ENCODE assay signal across 23 mouse cellular contexts in genomic region chr3:67351406-67352127, GRCm38 (mm10). TPM values are rescaled to one million over a fixed set of nuclear protein-coding genes. Genes with fewer than 3 reads are reported as not detected.
DNase-seq lines count a peak whose midpoint lies in the region; ATAC-seq and TF ChIP-seq lines count a peak whose summit lies in the region.
"Had no signal": no experiment of that assay in that cellular context is flagged by ENCODE, and none has a peak within 500 bp of the region (broad histone marks: within the 10 kb centered on the region; RNA-seq: fewer than 3 reads in every experiment).

No protein-coding gene starts in this region.

- TF ChIP-seq CTCF in hindbrain, postnatal 0 days (IDR thresholded peaks at IDR 0.05; ENCODE audit: low read depth): no peak

- ATAC-seq in hindbrain, embryonic 13.5 days (ENCODE audit: low FRiP score): peak; percentile 29; the same call in 1 of the 2 replicates
- ATAC-seq in hindbrain, postnatal 0 days: no peak
- peak; percentile 48; the same call in 1 of the 2 replicates for ATAC-seq in midbrain, embryonic 14.5 days (ENCODE audit: low FRiP score, low TSS enrichment)
- ATAC-seq: intestine, postnatal 0 days; liver, postnatal 0 days; lung, postnatal 0 days had no signal

- no peaks in the 10 kb centered on the region for H3K27me3 ChIP-seq in hindbrain, embryonic 13.5 days
- H3K27me3 ChIP-seq in hindbrain, postnatal 0 days (ENCODE audit: insufficient read depth, low read length): no peaks in the 10 kb centered on the region
- no peaks in the 10 kb centered on the region for H3K27me3 ChIP-seq in midbrain, embryonic 14.5 days (ENCODE audit: control insufficient read depth, insufficient read depth, low read length)
- no peaks in the 10 kb centered on the region for H3K27me3 ChIP-seq in heart, embryonic 10.5 days (ENCODE audit: insufficient read depth, poor library complexity, severe bottlenecking)
- H3K27me3 ChIP-seq: CH12.LX; kidney, embryonic 15.5 days; limb, embryonic 12.5 days had no signal

- no peak overlapping the region for H3K4me2 ChIP-seq in hindbrain, embryonic 13.5 days
- H3K4me2 ChIP-seq in hindbrain, postnatal 0 days (ENCODE audit: low read depth, low read length): no peak overlapping the region
- no peak overlapping the region for H3K4me2 ChIP-seq in midbrain, embryonic 14.5 days (ENCODE audit: low read length)
- H3K4me2 ChIP-seq: kidney, embryonic 15.5 days; limb, embryonic 12.5 days; liver, embryonic 11.5 days had no signal

- no peak overlapping the region for H3K27ac ChIP-seq in hindbrain, embryonic 13.5 days
- H3K27ac ChIP-seq in hindbrain, postnatal 0 days: no peak overlapping the region
- peak overlapping the region; percentile 57 for H3K27ac ChIP-seq in midbrain, embryonic 14.5 days (replicated peaks; ENCODE audit: low read depth, low read length)
- H3K27ac ChIP-seq in heart, embryonic 10.5 days: no peak overlapping the region
- H3K27ac ChIP-seq: kidney, embryonic 15.5 days; limb, embryonic 12.5 days; stomach, postnatal 0 days had no signal

- no peak overlapping the region for H3K4me3 ChIP-seq in hindbrain, embryonic 13.5 days
- no peak overlapping the region for H3K4me3 ChIP-seq in hindbrain, postnatal 0 days (ENCODE audit: low read length)
- no peak overlapping the region for H3K4me3 ChIP-seq in midbrain, embryonic 14.5 days (replicated peaks; ENCODE audit: low read depth, low read length)
- no peak overlapping the region for H3K4me3 ChIP-seq in heart, embryonic 10.5 days
- H3K4me3 ChIP-seq: kidney, embryonic 15.5 days; limb, embryonic 12.5 days had no signal

- no peaks in the 10 kb centered on the region for H3K9me3 ChIP-seq in hindbrain, embryonic 13.5 days
- no peaks in the 10 kb centered on the region for H3K9me3 ChIP-seq in hindbrain, postnatal 0 days (ENCODE audit: low read length)
- H3K9me3 ChIP-seq in midbrain, embryonic 14.5 days (ENCODE audit: control insufficient read depth, low read length): no peaks in the 10 kb centered on the region
- H3K9me3 ChIP-seq in heart, embryonic 10.5 days: no peaks in the 10 kb centered on the region
- H3K9me3 ChIP-seq: G1E; kidney, embryonic 15.5 days; limb, embryonic 12.5 days had no signal

- no peaks in the 10 kb centered on the region for H3K36me3 ChIP-seq in hindbrain, embryonic 13.5 days
- no peaks in the 10 kb centered on the region for H3K36me3 ChIP-seq in hindbrain, postnatal 0 days (ENCODE audit: insufficient read depth, low read length)
- H3K36me3 ChIP-seq in midbrain, embryonic 14.5 days (ENCODE audit: control insufficient read depth, insufficient read depth, low read length): no peaks in the 10 kb centered on the region
- no peaks in the 10 kb centered on the region for H3K36me3 ChIP-seq in heart, embryonic 10.5 days
- H3K36me3 ChIP-seq: kidney, embryonic 15.5 days; limb, embryonic 12.5 days had no signal

- 68% methylated on average over 12 of the region's 12 CpGs for WGBS in hindbrain, embryonic 13.5 days
- WGBS in hindbrain, postnatal 0 days: 69% methylated on average over 12 of the region's 12 CpGs
- WGBS in midbrain, embryonic 14.5 days: 22% methylated on average over 12 of the region's 12 CpGs
- WGBS in heart, embryonic 10.5 days: 77% methylated on average over 12 of the region's 12 CpGs

- no peak overlapping the region for H3K9ac ChIP-seq in hindbrain, embryonic 13.5 days
- H3K9ac ChIP-seq in hindbrain, postnatal 0 days (replicated peaks; ENCODE audit: low read length): no peak overlapping the region
- no peak overlapping the region for H3K9ac ChIP-seq in midbrain, embryonic 14.5 days (replicated peaks; ENCODE audit: low read length)
- H3K9ac ChIP-seq: kidney, embryonic 15.5 days; limb, embryonic 12.5 days; liver, postnatal 0 days had no signal

- no peak for DNase-seq in hindbrain, postnatal 0 days (ENCODE audit: low spot score)
- DNase-seq in retina, postnatal 1 day: peak; percentile 34
- no peak for DNase-seq in retina, embryonic 14.5 days (ENCODE audit: low spot score)
- DNase-seq in midbrain, embryonic 14.5 days: peak; percentile 56
- DNase-seq in heart, embryonic 10.5 days (ENCODE audit: low spot score): no peak
- DNase-seq in cerebellum, adult 9-10 months: no peak

- H3K4me1 ChIP-seq in hindbrain, embryonic 13.5 days (replicated peaks): no peaks in the 10 kb centered on the region
- H3K4me1 ChIP-seq in hindbrain, postnatal 0 days (ENCODE audit: insufficient read depth, low read length): no peaks in the 10 kb centered on the region
- H3K4me1 ChIP-seq in midbrain, embryonic 14.5 days (ENCODE audit: control insufficient read depth, insufficient read depth, low read length): peaks cover 12% of the 10 kb centered on the region; the same call in 1 of the 2 replicates
- no peaks in the 10 kb centered on the region for H3K4me1 ChIP-seq in heart, embryonic 10.5 days
- H3K4me1 ChIP-seq: kidney, embryonic 15.5 days; limb, embryonic 12.5 days had no signal

RNA-seq across cellular contexts. Expression of gene Mlf1, which starts 22.3 kb away (rescaled TPM):
- 33.1 and 42.8 TPM in 2 replicates for polyA plus RNA-seq in hindbrain, embryonic 13.5 days (2015; fragmentation: Nextera tagmentation; extraction: Ambion mirVana)
- total RNA-seq in hindbrain, postnatal 0 days (2014; rRNA removed): 2.1 and 5.5 TPM in 2 replicates
- polyA plus RNA-seq in hindbrain, postnatal 0 days (2015; fragmentation: Nextera tagmentation; extraction: Ambion mirVana): 30.2 and 31.1 TPM in 2 replicates
- polyA plus RNA-seq in midbrain, embryonic 14.5 days (2014; fragmentation: Nextera tagmentation; extraction: Ambion mirVana): 34.3 and 34.4 TPM in 2 replicates
- 28.8 and 32.6 TPM in 2 replicates for polyA plus RNA-seq in heart, embryonic 10.5 days (2016; fragmentation: Nextera tagmentation; extraction: Ambion mirVana)
- total RNA-seq: CH12.LX, G1E had no signal
- polyA plus RNA-seq: G1E had no signal

RNA-seq across cellular contexts. Expression of gene Gm17402, which starts 23.4 kb away (rescaled TPM):
- not detected in 2 replicates for polyA plus RNA-seq in hindbrain, embryonic 13.5 days (2015; fragmentation: Nextera tagmentation; extraction: Ambion mirVana)
- not detected in 2 replicates for total RNA-seq in hindbrain, postnatal 0 days (2014; rRNA removed)
- polyA plus RNA-seq in hindbrain, postnatal 0 days (2015; fragmentation: Nextera tagmentation; extraction: Ambion mirVana): not detected in 2 replicates
- polyA plus RNA-seq in midbrain, embryonic 14.5 days (2014; fragmentation: Nextera tagmentation; extraction: Ambion mirVana): not detected in 2 replicates
- not detected in 2 replicates for polyA plus RNA-seq in heart, embryonic 10.5 days (2016; fragmentation: Nextera tagmentation; extraction: Ambion mirVana)
- total RNA-seq: adrenal gland, adult 2 months; CH12.LX; G1E; gastrocnemius, adult 8-10 months; left cerebral cortex, postnatal 14 days had no signal
- polyA plus RNA-seq: adrenal gland, adult 2 months; embryonic facial prominence, embryonic 14.5 days; G1E; gonadal fat pad, adult 2 months; heart, embryonic 16.5 days; intestine, postnatal 0 days; kidney, embryonic 15.5 days; limb, embryonic 12.5 days; liver, embryonic 11.5 days; liver, postnatal 0 days; lung, postnatal 0 days; stomach, postnatal 0 days; thymus, adult 2 months had no signal

Comparison
In these comparisons a context has a peak if more than half of its experiments do, and no peak if none do; other contexts are left out.
1. DNase-seq: peak in retina, postnatal 1 day (single experiment) and midbrain, embryonic 14.5 days (single experiment); none in hindbrain, postnatal 0 days (single experiment), retina, embryonic 14.5 days (single experiment), heart, embryonic 10.5 days (single experiment) and cerebellum, adult 9-10 months (single experiment).